Mouse (Mus musculus): ENCODE measurements around the gene Zfp423. TPM values are rescaled to one million over a fixed set of nuclear protein-coding genes. Genes with fewer than 3 reads are reported as not detected.

Gene Zfp423
- polyA plus RNA-seq, 1 experiment: not detected

DNA sequence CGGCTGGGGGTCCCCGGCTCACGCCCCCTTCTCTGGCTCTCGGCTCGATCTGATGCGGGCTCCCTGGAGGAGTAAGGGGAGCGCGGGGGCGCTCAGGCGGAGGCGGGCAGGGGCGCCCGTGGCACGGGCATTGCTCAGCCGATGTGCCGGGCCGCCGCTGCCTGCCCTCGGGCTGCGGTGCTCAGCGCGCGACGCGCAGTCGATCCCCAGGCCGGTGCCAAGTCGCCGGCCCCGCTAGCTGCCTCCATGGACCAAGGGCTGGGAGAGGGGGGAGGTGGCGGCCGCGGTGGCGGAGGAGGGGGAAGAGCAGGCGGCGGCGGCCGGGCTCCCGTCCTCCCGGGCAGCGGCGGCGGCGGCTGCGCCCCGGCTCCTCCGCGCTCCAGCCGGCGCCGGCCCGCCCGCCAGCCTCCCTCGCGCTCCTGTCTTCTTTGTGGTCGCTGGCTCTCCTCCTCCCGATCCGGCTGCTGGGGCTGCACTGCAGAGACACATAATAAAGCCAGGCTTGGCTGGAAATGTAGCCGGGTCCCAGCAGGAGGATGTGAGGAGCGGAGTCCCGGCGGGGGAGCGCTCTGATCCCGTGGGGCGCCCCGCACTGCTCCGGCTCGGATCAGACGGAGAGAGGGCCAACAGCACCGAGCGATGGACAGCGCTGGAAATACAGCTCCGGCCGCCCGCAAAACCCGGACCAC lies 810 bp upstream of the Zfp423 start:
- TF ChIP-seq GATA1 (IDR thresholded peaks at IDR 0.05; ENCODE audit: low read length): no peak

DNA sequence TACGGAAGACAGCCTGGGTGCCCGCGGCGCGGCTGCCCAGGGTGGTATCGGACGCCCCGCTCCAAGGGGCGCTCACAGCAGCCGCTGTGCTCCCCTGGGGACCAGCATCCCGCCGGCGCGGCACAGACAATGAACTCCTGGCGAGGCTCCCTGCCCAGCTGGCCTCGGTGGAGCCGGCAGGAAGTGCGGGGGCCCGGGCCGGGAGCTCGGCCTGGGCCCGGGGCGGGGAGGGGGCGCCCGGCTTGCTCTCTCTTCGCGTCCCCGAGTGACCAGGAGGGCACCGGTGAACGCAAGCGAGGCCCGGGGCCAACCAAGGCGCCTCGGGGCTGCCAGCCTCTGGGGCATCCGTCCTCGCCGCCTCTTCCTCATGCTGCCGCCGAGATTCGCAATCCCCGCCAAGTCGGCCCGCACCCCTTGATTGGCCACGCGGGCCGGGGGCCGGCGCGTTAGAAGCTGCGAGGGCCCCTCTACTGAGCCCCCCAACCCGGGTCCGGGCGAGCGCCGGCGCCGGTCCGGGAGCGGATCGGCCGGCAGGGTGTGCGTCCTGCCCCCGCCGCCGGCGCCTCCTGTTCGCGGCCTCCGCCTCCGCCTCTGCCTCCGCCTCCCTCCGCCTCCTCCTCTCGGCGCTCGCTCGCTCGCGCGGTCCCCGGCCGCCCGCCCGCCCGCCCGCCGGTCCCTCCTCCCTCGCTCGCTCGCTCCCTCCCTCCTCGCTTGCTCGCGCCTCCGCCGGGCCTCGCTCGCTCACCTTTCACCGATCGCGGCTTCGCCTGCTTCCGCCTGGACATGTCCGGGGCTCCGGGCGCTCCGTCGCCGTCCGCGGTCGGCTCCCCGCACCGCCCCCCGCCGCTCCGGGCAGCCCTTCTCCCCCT lies 710 bp downstream of the Zfp423 start:
- TF ChIP-seq GATA1 (IDR thresholded peaks at IDR 0.05; ENCODE audit: low read length): no peak

DNA sequence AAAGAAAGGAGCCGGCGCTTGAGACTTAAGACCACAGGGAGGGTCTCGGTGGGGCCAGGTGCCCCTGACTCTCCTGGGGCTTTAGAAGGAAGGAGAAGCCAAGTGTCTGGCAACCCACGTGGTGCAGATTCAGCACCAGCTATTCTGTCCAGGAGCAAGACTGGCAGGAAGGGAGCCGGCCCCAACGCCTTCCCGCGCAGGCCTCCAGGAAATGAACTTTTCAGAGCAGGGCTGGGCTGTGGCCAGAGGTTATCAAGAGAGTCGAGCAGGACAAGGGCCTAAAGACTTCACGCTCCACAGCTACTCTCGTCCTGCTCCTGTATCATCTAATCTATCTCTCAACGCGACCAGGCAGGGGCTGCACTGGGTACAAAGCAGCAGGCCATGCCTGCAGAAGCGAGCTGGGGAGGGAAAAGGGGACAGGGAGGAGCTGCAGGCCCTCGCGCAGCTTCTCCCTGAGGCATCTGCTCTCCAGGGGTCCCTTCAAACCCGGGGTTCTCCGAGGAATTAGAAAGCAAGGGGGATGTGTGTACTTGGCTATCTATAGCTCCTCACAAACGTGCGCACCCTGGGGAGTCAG lies 1.4 kb downstream of the Zfp423 start:
- TF ChIP-seq GATA1 (IDR thresholded peaks at IDR 0.05; ENCODE audit: low read length): no peak

DNA sequence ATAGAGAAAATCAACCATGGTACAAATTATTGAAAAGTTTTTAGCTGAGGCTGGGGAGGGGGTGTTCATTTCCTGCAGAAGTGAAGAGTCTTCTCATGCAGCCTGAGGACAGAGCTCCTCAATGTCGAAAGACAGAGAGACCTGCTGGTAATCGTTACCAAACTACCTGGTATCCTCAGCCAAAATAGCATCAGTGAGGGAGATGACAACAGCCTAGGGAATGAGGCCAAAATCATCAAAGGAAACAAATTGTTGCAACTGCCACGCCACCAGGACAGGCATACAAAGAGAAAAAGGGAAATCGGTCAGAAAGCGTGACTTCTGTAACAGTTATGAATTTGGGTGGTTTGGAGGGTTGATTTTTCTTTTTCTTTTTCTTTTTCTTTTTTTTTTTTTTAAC lies 3.4 kb downstream of the Zfp423 start:
- TF ChIP-seq GATA1 (IDR thresholded peaks at IDR 0.05; ENCODE audit: low read length): no peak

DNA sequence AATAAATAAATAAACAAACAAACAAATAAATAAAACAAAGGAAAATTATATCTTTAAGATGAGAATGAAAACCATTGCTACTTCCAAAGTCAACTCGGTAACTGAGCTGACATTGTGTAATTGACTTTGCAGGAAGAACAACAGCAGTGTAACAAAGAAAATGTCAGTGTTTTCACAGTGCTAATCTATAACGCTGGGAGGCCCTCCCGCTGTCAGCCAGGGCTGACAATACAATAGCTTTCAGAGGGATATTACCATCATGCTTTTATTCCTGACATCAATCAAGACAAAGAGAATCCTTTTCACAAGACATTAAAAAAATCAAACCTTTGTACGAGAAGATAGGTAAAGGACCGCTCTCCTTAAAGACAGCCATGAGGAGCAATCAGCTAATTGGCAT lies 5.9 kb downstream of the Zfp423 start:
- TF ChIP-seq GATA1 (IDR thresholded peaks at IDR 0.05; ENCODE audit: low read length): no peak

- TF ChIP-seq GATA1 (IDR thresholded peaks at IDR 0.05; ENCODE audit: low read length): no peak
Observed at GRCm38 (mm10) chr8:87952298-87952697, 7.1 kb downstream of the Zfp423 start.

DNA sequence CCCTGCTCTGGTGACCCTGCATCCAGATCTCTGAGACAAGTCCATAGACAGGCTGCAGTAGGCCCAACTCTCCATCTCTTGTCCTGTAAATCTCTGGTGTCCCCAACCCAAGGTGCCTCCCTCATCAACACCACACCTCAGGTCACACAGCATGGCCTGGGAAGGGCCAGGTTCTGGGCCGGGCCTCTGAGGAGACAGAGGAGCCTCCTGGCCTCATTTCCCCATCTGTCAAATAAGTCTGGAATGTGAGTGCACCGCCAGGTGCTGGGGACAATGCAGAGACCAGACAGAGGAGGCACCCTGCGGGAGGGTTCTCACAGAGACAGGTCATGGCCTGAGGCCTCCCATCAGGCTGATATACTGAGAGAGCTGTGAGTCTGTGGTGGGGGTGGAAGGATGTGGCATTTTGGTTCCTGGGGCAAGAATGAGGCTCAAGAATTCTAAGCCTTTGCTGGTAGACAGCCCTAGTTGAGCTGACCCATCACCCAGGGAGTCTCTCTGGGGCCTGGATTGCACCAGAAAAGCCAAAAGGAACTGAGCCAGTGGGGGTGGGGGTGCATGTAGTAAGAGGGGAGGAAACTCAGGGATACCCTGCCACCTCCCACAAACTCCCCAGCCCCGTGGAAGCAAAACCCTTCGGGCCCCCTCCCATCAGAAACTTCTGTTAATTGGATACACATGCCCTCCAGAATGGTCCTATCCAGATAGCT lies 15.0 kb downstream of the Zfp423 start:
- TF ChIP-seq GATA1 (IDR thresholded peaks at IDR 0.05; ENCODE audit: low read length): no peak

- TF ChIP-seq GATA1 (IDR thresholded peaks at IDR 0.05; ENCODE audit: low read length): no peak
Observed at GRCm38 (mm10) chr8:87943651-87944091, 15.7 kb downstream of the Zfp423 start.

GRCm38 (mm10) chr8:87940646-87941045 lies 18.7 kb downstream of the Zfp423 start:
- TF ChIP-seq GATA1 (IDR thresholded peaks at IDR 0.05; ENCODE audit: low read length): no peak

- no peak for TF ChIP-seq GATA1 (IDR thresholded peaks at IDR 0.05; ENCODE audit: low read length)
Observed at GRCm38 (mm10) chr8:87939308-87939936, 20.0 kb downstream of the Zfp423 start.

DNA sequence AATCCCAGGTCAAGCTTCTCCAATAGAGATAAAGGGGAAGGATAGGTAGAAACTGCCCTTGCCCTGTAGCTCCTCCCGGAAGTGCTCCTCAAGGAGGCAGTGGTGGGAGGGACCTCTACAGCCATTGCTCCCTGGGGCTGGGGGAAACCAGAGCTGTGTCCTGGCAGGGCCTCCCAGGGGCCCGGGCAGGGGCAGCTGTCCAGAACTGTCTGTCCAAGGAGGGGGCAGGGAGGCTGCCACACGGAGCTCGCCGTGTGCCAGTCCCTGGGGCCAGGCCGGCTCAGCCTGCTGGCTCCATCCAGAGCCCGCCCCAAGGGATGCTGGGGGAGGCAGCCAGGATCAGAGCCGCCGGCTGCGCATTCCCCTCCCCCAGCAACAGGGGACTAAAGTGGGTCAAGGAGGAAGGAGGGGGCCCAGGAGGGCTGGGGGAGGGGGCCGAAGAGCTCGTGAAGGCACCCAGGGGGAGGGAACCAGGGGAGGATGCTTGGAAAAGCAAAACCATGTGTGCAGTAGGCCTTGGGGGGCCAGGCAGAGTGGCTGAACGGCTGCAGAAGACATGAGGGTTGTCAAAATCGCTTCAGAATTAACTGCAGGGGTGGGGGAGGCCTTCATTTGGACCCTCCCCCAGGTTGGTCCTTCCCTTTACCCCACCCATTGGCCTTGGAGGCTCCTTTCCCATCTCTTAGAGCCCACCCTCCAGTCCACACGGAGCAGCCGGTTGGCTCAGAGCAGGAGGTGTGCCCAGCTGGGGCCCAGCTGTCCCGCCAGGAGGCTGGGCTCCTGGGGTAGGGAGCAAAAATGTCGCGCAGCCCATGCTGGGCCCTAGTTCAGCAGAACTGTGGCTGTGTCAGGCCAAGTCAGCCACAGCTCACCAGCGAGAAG lies 20.8 kb downstream of the Zfp423 start:
- TF ChIP-seq GATA1 (IDR thresholded peaks at IDR 0.05; ENCODE audit: low read length): no peak

DNA sequence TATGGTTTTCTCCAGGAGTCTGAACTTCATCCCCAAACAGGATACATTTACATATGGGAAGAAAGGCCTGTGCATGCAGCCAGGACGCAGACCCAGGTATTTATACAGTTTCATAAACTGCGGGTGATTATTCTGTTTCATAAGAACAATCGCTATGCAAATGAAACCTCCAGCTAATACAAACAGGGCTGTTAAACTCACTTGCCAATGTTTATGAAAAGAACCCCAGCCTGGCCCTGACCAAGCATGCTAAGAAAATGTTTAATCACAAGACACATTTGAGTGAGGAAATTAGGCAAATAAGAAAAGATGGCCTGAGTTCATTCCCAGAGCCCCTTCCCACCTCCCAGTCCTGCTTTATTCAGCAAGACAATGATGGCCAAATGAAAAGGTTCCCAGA lies 22.2 kb downstream of the Zfp423 start:
- no peak for TF ChIP-seq GATA1 (IDR thresholded peaks at IDR 0.05; ENCODE audit: low read length)

- TF ChIP-seq GATA1 (IDR thresholded peaks at IDR 0.05; ENCODE audit: low read length): no peak
Observed at GRCm38 (mm10) chr8:87935088-87935680, 24.2 kb downstream of the Zfp423 start.

- TF ChIP-seq GATA1 (IDR thresholded peaks at IDR 0.05; ENCODE audit: low read length): no peak
Observed at GRCm38 (mm10) chr8:87934175-87934574, 25.2 kb downstream of the Zfp423 start.
